Mouse (Mus musculus) T-helper 17 cell (primary cell): ENCODE data around the gene Epx.
"Not testable (repeated sequence)": the region's sequence is repeated elsewhere in the genome, so short reads cannot be mapped to it uniquely, and the experiment has no call there.

Source experiments
- in situ Hi-C, 2 experiments: fragments of 300-600 bp; cut with MboI, MseI; formaldehyde crosslinking; loops; 1 replicate in 1 of 2; 2 replicates in 1 of 2; pipeline ENCODE4 v1.15.1; 2025; ENCODE audit warnings: high pct_unique_total_duplicates in 2 of 2

The Epx gene

DNA sequence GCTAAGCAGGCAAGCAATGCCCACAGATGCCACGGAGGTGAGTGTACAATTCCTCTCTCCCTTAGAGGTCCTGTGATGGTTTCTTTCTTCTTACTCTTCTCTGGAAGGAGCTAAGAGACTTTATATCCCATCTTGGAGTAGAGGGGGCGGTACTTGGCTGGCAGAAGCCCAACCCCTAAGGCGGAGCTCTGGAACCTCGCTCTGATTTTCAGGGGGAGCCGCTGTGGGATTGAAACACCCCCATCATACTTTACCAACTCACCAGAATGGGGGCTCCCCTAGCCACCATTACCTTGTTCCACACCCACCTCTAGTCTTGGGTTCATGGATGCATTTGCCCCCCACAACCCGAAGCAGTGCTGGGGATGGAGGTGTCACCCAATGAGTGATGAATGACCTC, at the start of gene Epx:
Gene Epx (minus strand): TSS at position 101 of the 400 bp plus-strand sequence.
- in situ Hi-C loops, result no loop called here

DNA sequence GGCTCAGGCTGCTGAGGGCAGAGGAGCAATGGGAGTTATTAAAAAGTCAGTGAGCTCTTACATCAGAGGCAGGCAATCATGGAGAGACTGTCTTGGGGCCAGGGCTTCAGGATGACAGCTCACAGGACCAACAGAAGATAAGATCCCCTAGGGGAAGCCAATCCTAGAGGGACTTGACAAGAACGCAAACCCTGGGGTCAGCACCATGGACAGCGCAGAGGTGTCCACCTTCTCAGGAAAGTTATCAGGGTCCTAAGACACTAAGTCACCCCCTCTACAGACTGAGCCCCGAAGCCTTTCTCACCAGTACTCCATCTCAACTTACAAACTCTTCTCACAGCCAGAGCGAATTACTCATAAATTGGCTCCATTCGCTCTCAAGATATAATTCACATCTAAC, 45.6 kb upstream of the Epx start, which contains the start of gene Olfr464:
Gene Olfr464 (minus strand): TSS at position 2 of the 400 bp plus-strand sequence.
- in situ Hi-C loops, result no loop called here

DNA sequence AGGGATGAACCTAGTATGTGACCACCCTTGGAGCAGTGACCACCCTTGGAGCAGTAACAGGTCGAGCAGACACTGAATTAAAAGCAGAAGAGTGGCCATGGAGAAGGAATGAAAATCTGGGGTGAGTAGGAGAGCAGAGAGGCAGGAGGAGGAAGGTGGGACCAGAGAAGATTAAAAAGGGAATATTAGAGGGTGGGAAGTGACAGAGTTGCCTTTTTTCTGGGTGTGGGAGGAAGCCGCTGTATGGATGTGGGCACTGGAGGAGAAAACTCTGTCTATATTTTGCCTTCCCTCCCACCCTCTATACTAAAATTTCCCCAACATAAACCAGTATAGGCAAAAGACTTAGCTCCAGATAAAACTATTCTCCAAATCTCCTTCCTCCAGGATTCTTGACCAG, 45.0 kb upstream of the Epx start:
- in situ Hi-C loops, result no loop called here

DNA sequence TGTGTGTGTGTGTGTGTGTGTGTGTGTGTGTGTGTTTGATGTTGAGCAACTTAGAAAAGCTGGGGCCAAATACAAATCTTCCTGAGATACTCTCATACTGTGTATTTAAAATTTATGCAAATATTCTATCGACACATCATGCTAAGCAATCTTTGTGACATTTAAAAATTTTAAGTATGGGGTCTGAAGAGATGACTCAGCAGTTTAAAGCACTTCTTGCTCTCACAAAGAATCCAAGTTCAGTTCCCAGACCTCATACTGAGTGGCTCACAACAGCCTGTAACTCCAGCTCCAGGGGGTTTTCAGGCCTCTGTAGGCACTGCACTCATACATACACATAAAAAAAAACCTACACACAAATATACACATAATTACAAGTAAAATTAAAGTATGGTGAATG, 40.7 kb upstream of the Epx start:
- in situ Hi-C loops, result no loop called here

DNA sequence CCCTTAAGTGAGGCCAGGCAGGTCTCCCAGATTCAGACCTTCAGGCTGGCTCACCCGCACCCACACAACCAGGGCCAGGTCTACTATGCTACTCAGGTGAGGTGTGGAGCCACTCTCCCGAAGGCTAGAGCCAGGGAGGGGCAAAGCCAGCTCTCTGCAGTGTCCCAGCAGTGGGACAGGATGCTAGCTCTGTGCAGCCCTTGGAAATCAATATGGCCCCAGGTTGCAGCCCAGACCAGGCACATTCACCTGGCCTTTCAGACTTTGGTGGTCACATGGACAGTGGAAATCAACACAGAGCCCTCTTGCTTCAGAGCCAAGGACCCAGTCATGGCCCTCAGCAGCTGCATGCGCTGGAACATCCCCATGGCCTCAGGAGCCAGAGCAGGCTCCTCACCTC, 29.0 kb upstream of the Epx start:
- in situ Hi-C loops, result loop anchor here in 1 of 2 experiments (10.0 kb wide), 1 partner anchor 1760 kb away; no protein-coding TSS in a partner anchor

DNA sequence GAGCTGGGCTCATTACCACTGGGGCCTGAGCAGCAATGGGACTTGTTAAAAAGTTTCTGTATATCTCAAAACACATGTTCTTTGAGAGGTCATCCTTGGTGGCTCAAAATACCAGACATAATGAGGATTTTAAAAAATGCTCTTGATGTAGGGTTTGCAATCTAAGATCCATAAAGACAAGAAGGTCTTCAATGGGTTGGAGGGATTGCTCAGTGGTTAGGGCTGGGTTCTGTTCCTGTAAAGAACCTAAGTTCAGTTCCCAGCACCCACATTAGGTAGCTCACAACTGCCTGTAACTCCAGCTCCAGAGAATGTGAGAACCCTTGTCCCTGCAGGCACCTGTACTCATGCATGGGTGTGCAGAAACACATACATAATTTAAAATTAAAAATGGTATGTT, 22.0 kb upstream of the Epx start, which contains the start of gene Olfr463:
Gene Olfr463 (minus strand): TSS at position 101 of the 400 bp plus-strand sequence.
- in situ Hi-C loops, result no loop called here

DNA sequence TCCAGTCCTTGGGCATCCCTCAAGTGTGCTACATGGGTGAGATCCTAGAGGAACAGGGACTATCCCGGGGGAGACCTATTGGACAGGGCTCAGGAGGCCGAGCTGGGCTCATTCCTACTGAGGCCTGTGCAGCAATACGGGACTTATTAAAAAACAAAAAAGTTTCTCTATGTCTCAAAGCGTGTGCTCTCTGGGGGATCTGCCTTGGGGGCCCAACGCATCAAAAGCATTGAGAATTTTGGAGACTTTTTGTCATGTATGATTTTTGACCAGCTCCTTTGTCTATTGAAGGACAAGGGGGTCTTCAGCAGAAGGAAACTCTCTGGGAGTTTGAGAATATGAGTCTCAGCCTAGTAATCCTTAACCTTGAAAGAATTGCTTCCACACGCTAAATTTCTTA, 16.8 kb upstream of the Epx start, which contains the start of gene Olfr462:
Gene Olfr462 (minus strand): TSS at position 101 of the 400 bp plus-strand sequence.
- in situ Hi-C loops, result no loop called here

DNA sequence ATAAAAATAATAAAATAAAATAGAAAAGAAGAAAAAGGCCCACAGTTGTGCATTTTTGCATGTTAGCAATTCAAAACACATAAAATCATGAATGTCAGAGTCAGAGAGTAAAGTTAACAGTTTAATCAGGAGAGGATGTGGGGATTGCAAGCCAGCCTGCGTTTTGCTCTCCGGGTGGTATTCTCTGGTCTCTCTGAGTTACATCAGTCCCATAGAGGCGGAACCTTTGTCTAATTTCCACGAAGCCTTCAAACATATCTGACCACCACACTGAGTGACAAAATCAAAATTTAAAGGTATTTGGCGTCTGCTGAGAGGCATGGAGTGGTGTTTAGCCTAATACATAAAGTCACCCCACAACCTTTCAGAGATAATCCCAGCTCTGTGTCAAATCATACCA, 9.5 kb upstream of the Epx start:
- in situ Hi-C loops, result no loop called here

DNA sequence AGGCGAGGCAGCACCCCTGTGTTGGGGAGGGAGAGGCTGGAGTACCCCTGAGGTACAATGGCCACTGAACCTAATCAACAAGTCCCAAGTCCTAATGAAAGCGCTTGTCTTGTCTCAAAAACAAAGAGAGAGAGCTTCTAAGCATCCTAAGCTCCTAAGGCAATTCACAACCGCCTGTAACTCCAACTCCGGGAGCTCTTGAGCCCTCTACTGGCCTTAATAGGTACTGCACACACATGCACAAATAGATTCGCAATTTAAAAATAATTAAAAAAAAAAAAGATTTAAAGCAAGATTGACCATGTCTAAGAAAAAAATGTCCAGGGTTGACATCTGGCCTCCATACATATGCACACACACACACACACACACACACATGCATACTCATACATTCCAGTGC, 8.2 kb upstream of the Epx start:
- in situ Hi-C loops, result no loop called here

DNA sequence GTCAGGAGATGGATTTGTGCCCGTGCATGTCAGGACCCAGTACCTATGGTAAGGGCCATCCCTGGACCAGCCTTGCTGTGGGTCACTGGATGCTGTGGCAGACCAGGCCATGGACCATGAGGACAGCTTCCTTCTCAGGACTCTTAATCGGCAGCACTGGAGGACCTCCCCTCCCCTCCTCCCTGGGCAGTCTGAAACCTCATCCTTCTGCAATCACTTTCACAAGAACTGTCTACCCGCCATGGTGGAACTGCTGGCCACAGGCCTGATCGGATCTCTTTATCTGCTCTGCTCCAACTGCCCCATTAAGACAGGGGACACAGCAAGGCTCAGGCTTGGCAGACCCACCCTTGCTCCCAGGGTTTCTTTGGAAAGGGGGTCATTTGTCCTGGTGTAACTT, 6.4 kb upstream of the Epx start:
- in situ Hi-C loops, result no loop called here

DNA sequence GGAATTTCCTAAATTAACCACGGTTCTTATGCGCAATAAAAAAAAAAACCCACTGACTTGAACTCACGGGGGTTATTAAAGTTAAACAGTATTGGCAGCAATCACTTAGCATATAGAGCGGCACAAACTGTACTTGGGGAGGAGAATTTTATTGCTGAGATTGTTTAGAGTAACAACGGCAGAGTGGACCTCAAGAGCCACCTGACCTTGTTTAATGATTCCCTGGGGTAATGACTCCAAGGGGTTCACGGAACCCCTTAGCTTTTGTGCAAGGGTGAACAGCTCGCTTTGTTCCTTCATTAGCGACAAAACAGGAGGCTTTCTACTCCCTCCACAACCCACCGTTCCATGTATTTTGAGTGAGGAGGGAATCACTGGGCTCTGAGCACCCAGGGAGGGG, 4.5 kb upstream of the Epx start:
- in situ Hi-C loops, result no loop called here

DNA sequence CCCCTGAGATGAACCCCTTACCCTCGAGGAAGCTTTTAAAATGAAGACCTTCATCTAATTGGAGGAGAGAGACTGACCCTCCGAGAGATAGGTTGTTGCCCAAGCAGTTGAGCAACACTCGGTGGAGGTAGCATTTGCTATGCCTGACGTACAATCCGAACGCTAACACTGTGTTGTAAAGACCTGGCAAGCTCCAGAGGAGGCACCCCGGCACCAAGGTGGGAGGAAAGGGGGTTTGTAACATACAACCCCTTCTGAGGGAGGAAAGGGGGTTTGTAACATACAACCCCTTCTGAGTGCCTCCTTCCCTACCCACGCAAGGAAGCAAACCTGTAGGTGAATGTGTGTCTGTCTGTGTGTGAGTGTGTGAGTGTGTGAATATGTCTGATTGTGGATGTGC, 3.6 kb downstream of the Epx start:
- in situ Hi-C loops, result no loop called here

DNA sequence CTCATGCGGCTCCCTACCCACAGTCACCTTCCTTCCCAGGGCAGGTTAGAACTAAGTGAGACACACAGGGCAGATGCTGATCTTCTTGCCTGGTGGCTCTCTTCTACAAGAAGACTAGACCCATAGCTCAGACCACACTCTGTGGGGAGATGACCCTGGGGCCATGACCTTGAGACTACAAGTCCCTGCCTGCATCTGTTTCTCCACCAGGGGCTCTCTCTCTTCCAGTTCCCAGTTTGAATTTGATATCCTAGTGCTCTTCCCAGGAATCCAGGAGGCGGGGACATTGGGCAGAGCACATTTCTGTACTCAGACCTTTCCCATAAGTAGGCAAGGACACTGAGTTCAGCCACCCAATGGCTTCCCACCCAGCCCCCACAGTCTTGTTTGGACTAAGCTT, 5.2 kb downstream of the Epx start:
- in situ Hi-C loops, result no loop called here

DNA sequence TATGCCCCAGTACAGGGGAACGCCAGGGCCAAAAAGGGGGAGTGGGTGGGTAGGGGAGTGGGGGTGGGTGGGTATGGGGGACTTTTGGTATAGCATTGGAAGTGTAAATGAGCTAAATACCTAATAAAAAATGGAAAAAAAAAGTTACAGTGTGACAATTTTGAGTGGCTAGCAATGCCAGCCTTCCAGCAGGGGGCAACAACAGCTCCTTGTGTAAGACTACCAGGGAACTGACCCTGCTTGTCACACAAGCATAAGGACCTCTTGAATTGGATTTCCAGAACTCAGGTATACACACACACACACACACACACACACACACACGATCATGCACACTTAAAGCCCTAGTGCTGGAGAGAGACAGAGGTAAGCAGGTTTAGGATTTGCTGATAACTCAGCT, 8.4 kb downstream of the Epx start:
- in situ Hi-C loops, result not testable (repeated sequence)

DNA sequence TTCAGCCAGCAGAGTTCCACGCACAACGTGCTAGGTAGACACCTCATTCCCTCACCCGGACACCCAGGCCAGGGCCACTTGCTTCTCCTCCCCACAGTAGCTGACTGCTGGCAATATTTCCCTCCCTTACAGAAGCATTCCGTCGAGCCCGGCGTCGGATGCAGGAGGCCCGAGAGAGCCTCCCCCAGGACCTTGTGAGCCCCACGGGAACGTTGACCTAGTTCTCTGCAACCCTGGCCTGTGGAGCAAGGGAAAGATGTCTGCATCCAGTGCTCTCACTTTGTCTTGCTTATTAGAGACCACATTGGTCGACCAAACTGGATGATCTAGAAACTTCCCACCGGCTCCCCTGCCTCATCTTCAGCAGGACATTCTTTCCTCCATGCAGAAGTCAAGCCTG, 12.5 kb downstream of the Epx start:
- in situ Hi-C loops, result no loop called here

DNA sequence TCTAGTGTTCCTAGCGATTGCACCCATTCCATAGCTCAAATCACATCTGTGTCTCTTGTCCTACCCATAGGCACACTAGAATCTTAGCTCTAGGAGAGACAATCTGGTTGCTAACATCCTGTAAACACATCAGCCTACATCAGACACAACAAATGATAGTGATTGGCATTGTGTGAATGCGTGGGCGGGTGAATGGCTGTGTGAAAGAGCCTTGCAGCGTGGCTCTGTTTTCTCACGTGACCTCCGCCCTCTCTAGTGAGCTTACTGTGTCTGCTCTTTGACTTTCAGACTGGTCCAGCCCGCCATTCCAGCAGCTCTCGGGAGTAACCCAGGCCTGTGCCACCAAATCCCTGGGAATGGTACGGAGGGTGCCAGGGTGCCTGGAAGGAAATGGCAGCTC, 14.9 kb downstream of the Epx start:
- in situ Hi-C loops, result no loop called here

DNA sequence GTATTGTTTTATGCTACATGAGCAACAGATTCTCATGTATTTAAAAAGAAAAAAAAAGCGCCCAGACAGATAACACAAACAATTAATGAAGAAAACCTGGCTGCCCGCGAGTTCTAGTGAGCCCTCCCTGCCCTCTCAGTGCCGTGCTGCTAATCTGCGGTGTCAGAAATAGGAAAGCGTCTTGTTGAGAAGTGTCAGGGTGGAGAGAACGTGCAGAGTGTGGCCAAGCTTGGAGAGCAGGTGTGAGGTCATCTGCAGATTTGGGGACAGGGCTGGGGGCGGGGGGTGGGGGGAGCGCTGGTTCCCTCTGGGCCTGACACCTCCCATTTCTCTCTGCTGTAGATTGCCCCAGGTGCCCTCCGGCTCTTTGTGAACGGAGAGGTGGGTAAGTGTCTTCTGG, 16.1 kb downstream of the Epx start:
- in situ Hi-C loops, result no loop called here

DNA sequence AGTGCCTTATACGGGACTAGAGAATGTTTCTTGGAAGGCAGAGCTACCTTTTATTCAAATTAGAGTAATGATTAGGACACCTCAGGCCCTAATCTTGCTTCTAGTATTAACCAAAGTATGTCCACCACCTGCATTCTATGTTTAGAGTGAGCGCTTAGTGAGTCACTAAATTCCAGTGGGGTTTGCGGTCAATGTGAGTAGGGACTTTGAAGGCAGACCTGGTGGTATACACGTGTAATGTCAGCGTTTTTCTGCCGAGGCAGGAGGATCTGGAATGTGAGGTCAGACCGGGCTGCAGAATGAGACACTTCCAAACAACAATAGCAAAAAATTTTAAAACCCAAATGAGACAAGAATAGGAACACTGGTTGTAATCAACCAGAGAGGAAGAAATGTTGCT, 20.8 kb downstream of the Epx start:
- in situ Hi-C loops, result no loop called here

DNA sequence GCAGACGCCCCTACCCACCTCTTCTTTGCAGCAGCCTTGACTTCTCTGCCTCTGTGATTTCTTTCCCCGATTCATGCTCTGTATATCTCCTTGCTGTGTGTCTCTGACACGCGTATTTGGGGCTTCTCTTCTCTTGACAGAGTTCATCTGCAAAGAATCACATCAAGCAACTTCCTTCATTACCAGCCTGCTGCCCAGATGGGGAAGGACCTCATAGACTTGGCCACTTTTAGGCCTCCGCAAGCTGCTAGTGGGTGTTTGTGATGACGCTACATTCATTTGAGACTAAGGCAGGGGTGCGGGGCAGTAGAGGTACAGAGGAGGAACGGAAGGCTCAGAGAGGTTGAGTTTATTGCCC, 21.8 kb downstream of the Epx start:
- in situ Hi-C loops, result no loop called here

DNA sequence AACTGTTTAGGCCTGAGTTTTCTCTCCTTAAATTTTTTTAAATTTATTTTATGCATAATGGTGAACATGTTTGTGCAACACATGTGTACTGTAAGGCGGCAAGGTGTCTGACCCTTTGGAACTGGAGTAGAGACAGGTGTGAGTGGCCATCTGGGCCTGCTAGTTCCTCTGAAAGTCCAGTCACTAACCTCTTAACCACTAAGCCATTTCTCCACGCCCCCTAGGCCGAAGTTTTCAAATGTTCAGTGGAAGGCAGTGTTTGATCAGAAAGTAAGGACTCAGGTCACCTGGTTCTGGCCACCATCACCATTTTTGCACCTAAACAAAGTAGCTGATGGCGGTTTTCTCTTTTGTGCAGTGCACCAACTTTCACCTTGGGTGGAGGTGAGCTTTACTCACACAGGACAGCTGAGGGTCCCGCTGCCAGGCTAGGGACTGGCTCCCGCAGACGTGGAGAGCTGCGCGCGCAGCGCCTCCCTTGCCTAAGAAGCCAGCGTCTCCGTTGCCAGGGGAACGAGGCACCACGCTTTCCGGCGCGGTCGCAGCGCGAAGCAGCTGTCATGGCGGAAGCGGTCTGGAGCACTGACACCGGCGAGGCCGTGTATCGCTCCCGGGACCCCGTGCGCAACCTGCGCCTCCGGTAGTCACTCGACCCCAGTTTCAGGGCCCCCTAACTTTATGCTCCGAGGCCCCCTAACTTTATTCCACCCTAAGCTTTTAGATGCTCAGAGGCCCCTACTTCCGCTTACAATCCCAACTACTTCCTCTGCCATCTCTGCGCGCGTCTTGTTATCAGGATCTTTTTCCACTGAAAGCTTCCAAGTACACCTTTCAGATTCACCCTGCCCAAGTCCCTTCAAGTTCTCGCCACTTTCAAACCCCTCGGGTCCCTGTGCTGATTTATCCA, 22.4 kb downstream of the Epx start, which contains the start of gene Mks1:
Gene Mks1 (plus strand): TSS at position 526 of the 907 bp plus-strand sequence.
- in situ Hi-C loops, result no loop called here

DNA sequence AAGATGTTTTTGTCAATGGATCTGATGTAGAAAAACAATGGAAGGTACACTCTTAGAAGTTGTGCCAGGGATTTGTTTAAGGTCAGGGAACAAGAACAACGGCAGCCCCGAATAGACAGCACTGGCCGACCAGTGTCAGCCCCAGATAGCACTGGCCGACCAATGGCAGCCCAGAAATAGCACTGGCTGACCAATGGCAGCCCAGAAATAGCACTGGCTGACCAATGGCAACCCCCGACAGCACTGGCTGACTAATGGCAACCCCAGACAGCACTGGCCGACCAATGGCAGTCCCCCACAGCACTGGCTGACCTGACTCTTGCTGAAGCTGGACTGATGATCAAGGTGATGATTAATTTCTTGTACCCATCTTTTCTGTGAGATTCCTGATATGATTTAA, 27.5 kb downstream of the Epx start:
- in situ Hi-C loops, result no loop called here

DNA sequence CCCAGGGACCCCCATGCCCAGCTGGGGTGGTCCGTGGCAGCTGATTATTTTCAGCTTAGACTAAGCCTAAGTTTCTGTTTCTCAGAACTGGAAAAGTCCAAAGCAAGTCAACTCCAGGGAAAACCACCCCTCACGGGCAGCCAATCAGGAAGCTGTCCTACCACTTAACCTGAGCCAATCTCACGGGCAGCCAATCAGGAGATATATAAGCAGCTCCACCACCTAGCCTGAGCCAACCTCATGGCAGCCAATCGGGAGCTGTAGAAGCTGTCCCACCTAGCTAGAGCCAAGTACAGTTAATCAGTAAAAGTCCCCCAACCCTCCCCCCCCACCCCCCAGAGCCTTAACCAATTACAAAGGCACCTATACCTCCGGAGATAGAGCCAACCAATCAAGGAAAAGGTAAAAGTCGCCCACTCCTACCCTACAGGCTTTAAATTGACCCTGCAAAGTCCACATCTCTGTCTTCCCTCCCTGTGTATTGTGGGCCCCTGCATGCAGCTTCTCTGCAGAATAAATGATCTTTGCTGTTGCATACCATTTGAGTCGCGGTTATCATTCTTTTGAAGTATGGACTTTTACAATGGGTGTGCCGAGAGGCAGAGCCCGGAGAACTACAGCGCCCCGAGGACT, 28.3 kb downstream of the Epx start:
- in situ Hi-C loops, result no loop called here

DNA sequence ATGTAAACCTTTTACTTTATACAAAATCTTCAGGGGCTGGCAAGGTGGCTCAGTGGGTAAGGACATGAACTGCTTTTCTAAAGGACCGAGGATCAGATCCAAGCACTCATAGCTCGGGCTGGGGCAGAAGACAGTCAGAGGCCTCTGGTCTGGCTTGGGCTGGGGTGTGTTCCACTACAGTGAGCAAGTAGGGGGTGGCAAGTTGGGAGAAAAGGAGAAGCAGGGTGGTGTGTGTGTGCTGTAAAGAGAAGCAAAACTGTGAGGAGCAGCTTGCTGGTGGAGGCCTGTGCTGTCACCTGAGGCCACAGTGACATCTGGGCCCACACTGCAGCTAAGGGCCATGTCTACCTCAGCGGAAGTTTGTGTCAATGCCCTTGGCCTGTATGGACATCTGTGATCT, 33.9 kb downstream of the Epx start:
- in situ Hi-C loops, result no loop called here
